Mouse (Mus musculus) liver, embryonic 11.5 days (tissue): ENCODE results near the gene Phc2. TPM values are rescaled to one million over a fixed set of nuclear protein-coding genes. Genes with fewer than 3 reads are reported as not detected.

Source experiments
- ATAC-seq: fragments of 200-750 bp; cut with Nextera tagmentation; replicated peaks from 2 replicates; pipeline ENCODE4 v1.8.0; 2017; ENCODE audit warnings: moderate number of reproducible peaks, mild to moderate bottlenecking, moderate TSS enrichment, moderate library complexity; ENCODE audit not compliant: low FRiP score
- DNase-seq: peaks from one replicate; pipeline ENCODE4 v3.0.0-alpha.2; 2017; ENCODE audit warnings: low spot score
- H3K27ac ChIP-seq: fragments of 300-500 bp; sonication (generic); 2 replicates; pipeline ENCODE4 v1.5.1; 2014; ENCODE audit warnings: mild to moderate bottlenecking, low read depth, low read length, control low read depth
- H3K27me3 ChIP-seq: fragments of 300-500 bp; sonication (generic); replicated peaks from 2 replicates; pipeline ENCODE4 v1.6.1; 2014; ENCODE audit warnings: low read length, mixed read lengths; ENCODE audit not compliant: control insufficient read depth, insufficient read depth
- H3K36me3 ChIP-seq: fragments of 300-500 bp; sonication (generic); 2 replicates; pipeline ENCODE4 v1.6.1; 2014; ENCODE audit warnings: mild to moderate bottlenecking, low read length, moderate library complexity, mixed read lengths; ENCODE audit not compliant: control insufficient read depth, insufficient read depth
- H3K4me1 ChIP-seq: fragments of 300-500 bp; sonication (generic); replicated peaks from 2 replicates; pipeline ENCODE4 v1.6.1; 2014; ENCODE audit warnings: low read length, mixed read lengths; ENCODE audit not compliant: control insufficient read depth, insufficient read depth
- H3K4me2 ChIP-seq: fragments of 300-500 bp; sonication (generic); 2 replicates; pipeline ENCODE4 v1.6.1; 2014; ENCODE audit warnings: mild to moderate bottlenecking, control low read depth, moderate library complexity
- H3K4me3 ChIP-seq: fragments of 300-500 bp; sonication (generic); 2 replicates; pipeline ENCODE4 v1.5.1; 2014; ENCODE audit warnings: low read depth, low read length, control low read depth
- H3K9ac ChIP-seq: fragments of 300-500 bp; sonication (generic); 2 replicates; pipeline ENCODE4 v1.6.1; 2014; ENCODE audit warnings: low read depth, low read length, control low read depth
- H3K9me3 ChIP-seq: fragments of 300-500 bp; sonication (generic); 2 replicates; pipeline ENCODE4 v1.6.1; 2016; ENCODE audit warnings: low read length, inconsistent platforms, mixed read lengths; ENCODE audit not compliant: control insufficient read depth
- WGBS: fragments of 180-500 bp; shearing (Covaris S2); extraction: QIAGEN DNeasy Blood & Tissue Kit; methylation state at CpG from one replicate; pipeline ENCODE4 v1.1.7; 2014; 5-methylcytosine and 5-hydroxymethylcytosine counted together
- polyA plus RNA-seq: library from polyadenylated mRNA; unstranded; fragments of >200 nt; fragmentation: Nextera tagmentation; extraction: Ambion mirVana; gene quantifications from 2 replicates; pipeline ENCODE4 v1.2.1, GENCODE M21; 2014

Phc2 gene
- polyA plus RNA-seq, 1 experiment from 2014 or later, result 39.3 TPM

GRCm38 (mm10) chr4:128742379-128742970 lies 88.0 kb downstream of the Phc2 start:
- Histone ChIP-seq H3K9ac (no peak overlapping the region), H3K4me2 (no peak overlapping the region), H3K27ac (no peak overlapping the region), H3K4me3 (no peak overlapping the region), H3K4me1 (peaks cover 3% of the 10 kb centered on the region), H3K36me3 (peaks cover 36% of the 10 kb centered on the region), H3K27me3 (no peaks in the 10 kb centered on the region), H3K9me3 (no peaks in the 10 kb centered on the region)
- ATAC-seq, result no peak
- DNase-seq, result no peak
- WGBS, result 75% methylated on average over 10 of the region's 10 CpGs

GRCm38 (mm10) chr4:128743031-128743626 lies 88.6 kb downstream of the Phc2 start:
- Histone ChIP-seq H3K27ac (no peak overlapping the region), H3K4me3 (no peak overlapping the region), H3K4me1 (no peaks in the 10 kb centered on the region), H3K4me2 (no peak overlapping the region), H3K9ac (no peak overlapping the region), H3K27me3 (no peaks in the 10 kb centered on the region), H3K9me3 (no peaks in the 10 kb centered on the region), H3K36me3 (peaks cover 42% of the 10 kb centered on the region)
- ATAC-seq, result no peak
- WGBS, result 82% methylated on average over 12 of the region's 12 CpGs
- DNase-seq, result no peak

- Histone ChIP-seq H3K9ac (no peak overlapping the region), H3K27ac (no peak overlapping the region), H3K9me3 (no peaks in the 10 kb centered on the region), H3K4me3 (no peak overlapping the region), H3K4me1 (no peaks in the 10 kb centered on the region), H3K4me2 (no peak overlapping the region), H3K36me3 (peaks cover 60% of the 10 kb centered on the region), H3K27me3 (no peaks in the 10 kb centered on the region)
- ATAC-seq, result no peak
- 84% methylated on average over 8 of the region's 8 CpGs for WGBS
- no peak for DNase-seq
These were observed 90.7 kb downstream of the Phc2 start for GRCm38 (mm10) chr4:128745160-128745559.

- Histone ChIP-seq H3K27ac (no peak overlapping the region), H3K4me3 (no peak overlapping the region)
- DNase-seq, result no peak
These were observed 93.2 kb downstream of the Phc2 start for GRCm38 (mm10) chr4:128747614-128748270.

GRCm38 (mm10) chr4:128748309-128748708 lies 93.8 kb downstream of the Phc2 start:
- Histone ChIP-seq H3K27ac (no peak overlapping the region), H3K4me3 (no peak overlapping the region), H3K4me1 (no peaks in the 10 kb centered on the region), H3K36me3 (peaks cover 75% of the 10 kb centered on the region), H3K27me3 (no peaks in the 10 kb centered on the region), H3K9me3 (no peaks in the 10 kb centered on the region), H3K9ac (no peak overlapping the region), H3K4me2 (no peak overlapping the region)
- 93% methylated on average over 7 of the region's 7 CpGs for WGBS
- no peak for ATAC-seq
- no peak for DNase-seq

More at GRCm38 (mm10) chr4:128747614-128748270, 93.2 kb downstream of the Phc2 start:
- no peak for ATAC-seq
- WGBS, result 91% methylated on average over 22 of the region's 22 CpGs
- H3K27me3 ChIP-seq, result no peaks in the 10 kb centered on the region
- H3K9ac ChIP-seq, result no peak overlapping the region
- no peak overlapping the region for H3K4me2 ChIP-seq
- peaks cover 72% of the 10 kb centered on the region for H3K36me3 ChIP-seq
- H3K4me1 ChIP-seq, result no peaks in the 10 kb centered on the region
- no peaks in the 10 kb centered on the region for H3K9me3 ChIP-seq

- Histone ChIP-seq H3K36me3 (peaks cover 58% of the 10 kb centered on the region), H3K9ac (no peak overlapping the region), H3K4me3 (no peak overlapping the region), H3K4me1 (no peaks in the 10 kb centered on the region; the same call in 1 of the 2 replicates), H3K4me2 (no peak overlapping the region), H3K9me3 (no peaks in the 10 kb centered on the region), H3K27ac (no peak overlapping the region), H3K27me3 (no peaks in the 10 kb centered on the region)
- 63% methylated on average over 5 of the region's 5 CpGs for WGBS
- DNase-seq, result no peak
- ATAC-seq, result no peak
These were observed 96.5 kb downstream of the Phc2 start for GRCm38 (mm10) chr4:128751006-128751405.

- Histone ChIP-seq H3K27ac (no peak overlapping the region), H3K9me3 (no peaks in the 10 kb centered on the region), H3K4me3 (no peak overlapping the region), H3K4me2 (no peak overlapping the region), H3K9ac (no peak overlapping the region), H3K27me3 (no peaks in the 10 kb centered on the region), H3K36me3 (peaks cover 47% of the 10 kb centered on the region), H3K4me1 (no peaks in the 10 kb centered on the region; the same call in 1 of the 2 replicates)
- DNase-seq, result no peak
- WGBS, result 88% methylated on average over 13 of the region's 13 CpGs
- ATAC-seq, result no peak
These were observed 97.7 kb downstream of the Phc2 start for GRCm38 (mm10) chr4:128752031-128752757.

GRCm38 (mm10) chr4:128753571-128753970 lies 99.1 kb downstream of the Phc2 start:
- H3K4me2 ChIP-seq, result no peak overlapping the region
- DNase-seq, result no peak
- H3K36me3 ChIP-seq, result peaks cover 34% of the 10 kb centered on the region
- H3K4me1 ChIP-seq, result no peaks in the 10 kb centered on the region; the same call in 1 of the 2 replicates
- H3K9ac ChIP-seq, result no peak overlapping the region
- no peak for ATAC-seq
- no peak overlapping the region for H3K27ac ChIP-seq
- 92% methylated on average over 7 of the region's 7 CpGs for whole genome bisulfite sequencing
- H3K27me3 ChIP-seq, result no peaks in the 10 kb centered on the region
- H3K4me3 ChIP-seq, result no peak overlapping the region
- H3K9me3 ChIP-seq, result no peaks in the 10 kb centered on the region
